Mouse (Mus musculus): ENCODE results near the gene Brd7. TPM values are rescaled to one million over a fixed set of nuclear protein-coding genes. Genes with fewer than 3 reads are reported as not detected.

The Brd7 gene
- polyA plus RNA-seq, 1 experiment = 13.0 TPM

DNA sequence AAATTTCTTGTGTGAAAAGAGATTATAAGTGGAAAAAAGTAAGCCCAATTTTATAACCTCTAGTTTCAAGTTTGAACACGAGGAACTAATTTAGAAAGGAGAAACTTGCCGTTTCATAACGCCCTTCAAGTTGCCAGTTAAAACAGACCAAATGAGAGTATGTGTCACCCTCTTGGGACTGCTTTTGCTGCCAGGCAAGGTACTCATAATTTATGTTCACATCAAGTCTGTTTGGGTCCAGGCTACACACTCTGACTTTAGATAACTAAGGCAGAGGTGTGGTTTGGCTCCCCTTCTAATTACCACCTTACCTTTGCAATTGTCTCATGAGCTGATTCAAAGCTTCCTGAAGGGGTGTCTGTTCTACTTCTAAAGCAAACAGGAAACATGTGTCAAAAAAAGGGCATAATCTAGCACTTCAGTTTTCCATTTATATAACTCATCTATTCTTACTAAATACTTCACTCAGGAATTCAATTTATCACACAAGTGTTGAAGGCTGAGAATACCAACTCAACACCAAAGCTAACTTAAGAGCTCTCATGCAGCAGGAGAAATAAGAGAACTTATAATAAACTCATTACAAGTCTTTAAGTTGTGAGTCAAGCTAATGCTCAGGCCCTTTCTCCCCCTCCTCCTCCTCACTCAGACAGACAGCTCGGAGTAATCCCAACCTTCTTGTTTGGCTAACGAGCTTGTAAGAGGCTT, 4.6 kb downstream of the Brd7 start:
- 82% methylated on average over 5 of the region's 5 CpGs for WGBS
- Histone ChIP-seq H3K27ac (ENCODE audit: insufficient read depth, low read length) (no peak overlapping the region), H3K4me1 (ENCODE audit: control insufficient read depth, insufficient read depth, insufficient read length) (peaks cover 4% of the 10 kb centered on the region; the same call in 1 of the 2 replicates), H3K4me3 (ENCODE audit: extremely low read depth, insufficient read depth, insufficient read length) (no peak overlapping the region), H3K27me3 (ENCODE audit: control insufficient read depth, insufficient read depth, low read length) (no peaks in the 10 kb centered on the region), H3K36me3 (ENCODE audit: control insufficient read depth, insufficient read depth, low read length) (peaks cover 33% of the 10 kb centered on the region)
- TF ChIP-seq CTCF (IDR thresholded peaks at IDR 0.05; ENCODE audit: extremely low read depth, insufficient read depth, insufficient read length, insufficient replicate concordance) (no peak), POLR2A (IDR thresholded peaks at IDR 0.05; ENCODE audit: low read depth, low read length) (no peak)
- DNase-seq (ENCODE audit: low read depth in 1 of 2, low spot score in 2 of 2) = no peak

DNA sequence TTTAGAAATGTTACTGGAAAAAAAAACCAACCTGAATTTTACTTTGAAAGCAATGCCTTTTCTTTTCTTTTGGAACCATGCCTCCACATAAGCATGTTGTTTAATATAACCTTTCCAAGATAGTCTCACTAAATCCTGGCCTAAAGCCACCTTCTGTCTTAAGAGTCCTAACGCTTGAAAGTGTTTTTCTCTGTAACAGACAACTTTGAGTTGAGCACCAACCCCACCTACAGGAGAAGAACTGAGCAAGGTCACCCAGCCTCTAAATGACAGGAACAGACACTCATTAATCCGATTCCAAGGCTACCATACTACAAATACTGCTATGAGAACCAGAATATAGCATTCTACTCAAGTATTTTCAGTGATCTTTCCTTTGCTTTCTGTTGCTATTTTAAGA, 12.9 kb downstream of the Brd7 start:
- TF ChIP-seq POLR2A (IDR thresholded peaks at IDR 0.05; ENCODE audit: low read depth, low read length) = no peak
- no peak for TF ChIP-seq CTCF (IDR thresholded peaks at IDR 0.05; ENCODE audit: extremely low read depth, insufficient read depth, insufficient read length, insufficient replicate concordance)

DNA sequence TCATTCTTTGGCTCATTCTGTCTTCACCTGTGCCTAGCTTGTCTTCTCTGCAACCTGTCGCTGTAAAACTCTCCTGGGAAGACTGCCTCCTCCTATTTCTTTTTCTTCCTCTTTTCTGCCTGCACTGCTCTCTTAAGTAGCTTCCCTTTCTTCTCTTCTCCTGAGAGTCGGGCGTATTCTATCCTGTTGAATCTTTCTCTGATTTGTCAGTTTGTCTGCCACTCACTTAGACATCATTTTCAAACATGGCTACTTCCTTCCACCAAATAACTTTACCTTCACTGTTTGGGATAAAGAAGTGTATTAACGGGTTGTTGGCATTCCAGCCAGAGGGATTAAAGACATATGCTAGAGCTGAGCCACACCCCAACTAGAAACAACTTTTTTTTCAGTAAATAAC, 20.0 kb downstream of the Brd7 start:
- WGBS = 69% methylated on average over 4 of the region's 4 CpGs
- peaks cover 48% of the 10 kb centered on the region for H3K36me3 ChIP-seq (ENCODE audit: control insufficient read depth, insufficient read depth, low read length)
- H3K4me3 ChIP-seq (ENCODE audit: extremely low read depth, insufficient read depth, insufficient read length) = no peak overlapping the region

More for the DNA sequence above, 12.9 kb downstream of the Brd7 start:
- Histone ChIP-seq H3K4me1 (ENCODE audit: control insufficient read depth, insufficient read depth, insufficient read length) (no peaks in the 10 kb centered on the region), H3K27me3 (ENCODE audit: control insufficient read depth, insufficient read depth, low read length) (no peaks in the 10 kb centered on the region), H3K27ac (ENCODE audit: insufficient read depth, low read length) (no peak overlapping the region), H3K4me3 (ENCODE audit: extremely low read depth, insufficient read depth, insufficient read length) (no peak overlapping the region), H3K36me3 (ENCODE audit: control insufficient read depth, insufficient read depth, low read length) (peaks cover 64% of the 10 kb centered on the region)
- 68% methylated on average over 2 of the region's 2 CpGs for WGBS
- no peak for DNase-seq (ENCODE audit: low read depth in 1 of 2, low spot score in 2 of 2)

DNA sequence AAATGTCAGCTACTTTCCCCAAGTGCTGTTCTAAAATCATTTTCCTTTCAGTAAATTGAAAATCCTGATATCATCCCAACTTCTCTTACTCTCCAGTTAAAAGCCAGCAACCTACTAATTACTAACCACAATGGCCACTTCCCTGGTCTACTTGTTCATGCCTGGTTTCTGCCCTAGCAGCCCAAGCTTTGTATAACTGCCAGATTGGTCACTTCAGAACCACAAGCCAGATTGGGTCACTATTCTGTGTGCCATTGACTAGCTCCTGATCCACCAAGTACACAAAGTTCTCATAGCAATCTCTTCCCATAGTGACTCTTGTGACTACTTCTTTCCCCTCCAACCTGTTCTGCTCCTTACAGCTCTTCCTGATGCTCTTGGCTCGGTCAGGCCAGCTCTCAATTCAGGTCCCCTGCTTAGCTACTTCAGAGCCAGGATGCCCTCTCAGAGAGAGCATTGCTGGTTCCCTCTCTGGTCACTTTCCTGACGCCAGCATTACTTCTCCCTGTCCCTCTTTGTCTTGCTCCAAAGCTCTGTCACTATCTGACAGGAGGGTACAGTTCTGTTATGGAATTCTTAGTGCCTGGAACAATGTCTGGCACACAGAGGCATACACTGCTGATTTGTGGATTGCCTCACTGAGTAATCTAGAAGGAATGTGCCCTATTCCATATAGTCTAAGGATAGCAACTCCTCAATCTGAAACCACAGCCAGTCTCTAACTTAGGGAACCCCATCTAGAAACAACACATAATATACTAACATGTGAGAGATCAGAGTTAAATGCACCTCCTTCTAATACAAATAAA, 21.9 kb downstream of the Brd7 start:
- no peaks in the 10 kb centered on the region for H3K4me1 ChIP-seq (ENCODE audit: control insufficient read depth, insufficient read depth, insufficient read length)
- 95% methylated on average over 2 of the region's 2 CpGs for WGBS
- DNase-seq (ENCODE audit: low read depth in 1 of 2, low spot score in 2 of 2) = no peak
- no peak overlapping the region for H3K27ac ChIP-seq (ENCODE audit: insufficient read depth, low read length)
- TF ChIP-seq CTCF (IDR thresholded peaks at IDR 0.05; ENCODE audit: extremely low read depth, insufficient read depth, insufficient read length, insufficient replicate concordance) (no peak), POLR2A (IDR thresholded peaks at IDR 0.05; ENCODE audit: low read depth, low read length) (no peak)
- no peak overlapping the region for H3K4me3 ChIP-seq (ENCODE audit: extremely low read depth, insufficient read depth, insufficient read length)
- peaks cover 35% of the 10 kb centered on the region for H3K36me3 ChIP-seq (ENCODE audit: control insufficient read depth, insufficient read depth, low read length)
- H3K27me3 ChIP-seq (ENCODE audit: control insufficient read depth, insufficient read depth, low read length) = no peaks in the 10 kb centered on the region

More for the DNA sequence above, 20.0 kb downstream of the Brd7 start:
- H3K27me3 ChIP-seq (ENCODE audit: control insufficient read depth, insufficient read depth, low read length) = no peaks in the 10 kb centered on the region
- no peak for DNase-seq (ENCODE audit: low read depth in 1 of 2, low spot score in 2 of 2)
- no peak overlapping the region for H3K27ac ChIP-seq (ENCODE audit: insufficient read depth, low read length)
- H3K4me1 ChIP-seq (ENCODE audit: control insufficient read depth, insufficient read depth, insufficient read length) = no peaks in the 10 kb centered on the region
- no peak for TF ChIP-seq CTCF (IDR thresholded peaks at IDR 0.05; ENCODE audit: extremely low read depth, insufficient read depth, insufficient read length, insufficient replicate concordance)
- no peak for TF ChIP-seq POLR2A (IDR thresholded peaks at IDR 0.05; ENCODE audit: low read depth, low read length)

DNA sequence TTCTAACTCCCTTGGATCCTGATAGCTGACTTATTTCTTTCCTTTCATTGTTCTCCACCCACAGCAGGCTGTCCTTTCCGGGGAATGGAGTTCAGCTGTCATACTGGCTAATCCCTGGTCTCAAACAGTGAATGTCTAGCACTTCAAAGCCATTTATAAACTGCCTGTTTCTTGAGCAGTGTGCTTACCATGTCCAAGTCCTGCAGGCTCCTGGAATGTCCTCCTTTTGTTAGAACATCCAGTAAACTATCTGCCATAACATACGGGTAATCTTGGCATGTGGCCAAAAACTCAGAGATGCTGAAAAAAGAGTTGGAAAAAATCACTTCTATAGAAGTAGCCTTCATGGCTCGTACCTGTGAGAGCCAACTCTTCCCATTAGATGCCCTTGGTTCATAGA, 22.8 kb downstream of the Brd7 start:
- no peaks in the 10 kb centered on the region for H3K27me3 ChIP-seq (ENCODE audit: control insufficient read depth, insufficient read depth, low read length)
- H3K4me3 ChIP-seq (ENCODE audit: extremely low read depth, insufficient read depth, insufficient read length) = no peak overlapping the region
- H3K27ac ChIP-seq (ENCODE audit: insufficient read depth, low read length) = no peak overlapping the region
- no peaks in the 10 kb centered on the region for H3K4me1 ChIP-seq (ENCODE audit: control insufficient read depth, insufficient read depth, insufficient read length)
- no peak for TF ChIP-seq POLR2A (IDR thresholded peaks at IDR 0.05; ENCODE audit: low read depth, low read length)
- TF ChIP-seq CTCF (IDR thresholded peaks at IDR 0.05; ENCODE audit: extremely low read depth, insufficient read depth, insufficient read length, insufficient replicate concordance) = no peak
- peaks cover 30% of the 10 kb centered on the region for H3K36me3 ChIP-seq (ENCODE audit: control insufficient read depth, insufficient read depth, low read length)
- no peak for DNase-seq (ENCODE audit: low read depth in 1 of 2, low spot score in 2 of 2)
- WGBS = 87% methylated on average over 3 of the region's 3 CpGs

DNA sequence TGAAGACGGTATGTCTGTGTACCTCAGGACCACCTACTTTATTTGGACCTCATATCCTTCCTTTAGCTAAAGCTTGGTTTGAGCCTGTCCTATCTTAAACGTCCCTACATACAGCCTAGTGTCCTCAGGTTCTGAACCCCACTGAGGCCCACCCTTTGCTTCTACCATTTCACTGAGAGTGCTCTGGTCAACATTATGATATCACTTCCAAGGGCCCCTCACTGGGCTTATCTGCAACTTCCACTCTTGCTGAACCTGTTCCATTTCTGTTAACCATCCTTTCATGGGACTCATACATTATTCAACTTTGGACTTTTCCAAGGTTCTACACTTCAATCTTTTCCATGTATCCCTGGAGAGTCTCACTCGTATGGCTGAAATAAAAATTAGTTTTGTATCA, 27.0 kb downstream of the Brd7 start:
- Histone ChIP-seq H3K36me3 (ENCODE audit: control insufficient read depth, insufficient read depth, low read length) (peaks cover 30% of the 10 kb centered on the region), H3K4me1 (ENCODE audit: control insufficient read depth, insufficient read depth, insufficient read length) (no peaks in the 10 kb centered on the region), H3K27ac (ENCODE audit: insufficient read depth, low read length) (no peak overlapping the region), H3K4me3 (ENCODE audit: extremely low read depth, insufficient read depth, insufficient read length) (no peak overlapping the region), H3K27me3 (ENCODE audit: control insufficient read depth, insufficient read depth, low read length) (no peaks in the 10 kb centered on the region)
- no peak for DNase-seq (ENCODE audit: low read depth in 1 of 2, low spot score in 2 of 2)
- WGBS = 85% methylated on average over 3 of the region's 3 CpGs
- no peak for TF ChIP-seq POLR2A (IDR thresholded peaks at IDR 0.05; ENCODE audit: low read depth, low read length)
- TF ChIP-seq CTCF (IDR thresholded peaks at IDR 0.05; ENCODE audit: extremely low read depth, insufficient read depth, insufficient read length, insufficient replicate concordance) = no peak

Measured in spleen, adult 2 months (tissue).